Mouse (Mus musculus) activated CD4-positive, CD25-positive, alpha-beta regulatory T cell, adult 4 months (primary cell): ENCODE results near the gene Gm49380. TPM values are rescaled to one million over a fixed set of nuclear protein-coding genes. Genes with fewer than 3 reads are reported as not detected.
A peak's percentile ranks its signal among the peaks of the same experiment; 100 is the strongest.

Source experiments
- ATAC-seq: one replicate; pipeline ENCODE4 v1.8.0; 2017
- polyA plus RNA-seq, 2 experiments: library from polyadenylated mRNA; unstranded; fragments of 100-300 nt; shearing (Covaris generic); gene quantifications; one replicate each; pipeline ENCODE4 v1.2.1; 2017

Gm49380 gene
- polyA plus RNA-seq, 2 experiments from 2014 or later: not detected

GRCm38 (mm10) chr9:44074395-44075275, 38.7 kb downstream of the Gm49380 start:
- no peak for ATAC-seq

GRCm38 (mm10) chr9:44073115-44073514, 40.2 kb downstream of the Gm49380 start:
- ATAC-seq: no peak

DNA sequence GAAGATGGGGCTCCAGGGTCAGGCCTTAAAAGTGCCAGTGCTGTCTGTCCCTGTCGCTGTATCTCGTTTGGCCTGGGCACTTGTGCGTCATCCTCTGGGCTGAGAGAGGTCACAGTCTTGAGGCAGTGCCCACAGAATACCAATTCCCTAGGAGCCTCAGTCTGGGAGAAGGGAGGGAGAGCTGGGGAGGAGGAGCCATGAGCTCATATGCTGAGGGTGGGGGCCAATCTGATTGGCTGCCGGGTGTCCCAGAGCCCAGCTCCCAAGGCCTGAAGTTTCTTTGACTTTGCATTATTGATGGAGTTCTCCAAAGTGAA, 40.7 kb downstream of the Gm49380 start:
- ATAC-seq: no peak

DNA sequence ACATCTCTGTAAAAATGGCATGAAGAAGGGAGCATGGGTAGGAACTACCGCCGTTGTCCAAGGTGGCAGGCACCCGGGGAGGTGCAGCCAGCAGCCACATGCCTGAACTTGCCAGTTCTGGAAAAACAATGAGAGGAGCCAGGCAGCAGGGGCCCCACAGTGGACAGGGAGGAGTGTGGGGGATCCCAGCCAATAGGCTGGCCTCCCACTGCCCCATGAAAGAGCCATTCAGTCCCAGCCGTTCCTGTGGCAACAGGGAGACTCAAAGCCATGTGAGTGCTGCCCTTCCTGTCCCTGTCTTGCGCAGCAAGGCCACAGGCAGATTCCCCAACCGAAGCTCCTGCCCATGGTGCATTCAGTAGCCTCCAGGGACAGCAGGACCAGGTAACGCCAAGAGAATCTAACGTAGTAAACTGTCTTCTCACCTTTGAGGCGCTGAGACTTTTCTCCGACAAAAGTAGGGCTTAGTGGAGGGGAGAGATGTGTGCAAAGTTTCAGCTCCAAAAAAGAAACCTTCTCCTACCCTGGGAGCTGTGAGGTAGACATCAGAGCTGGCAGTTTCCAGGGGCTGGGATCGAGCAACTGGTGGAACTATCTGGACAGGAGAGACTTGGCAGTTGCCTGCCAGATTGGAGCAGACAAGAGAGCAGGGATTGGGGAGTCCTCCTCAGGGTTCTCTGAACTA, 41.2 kb downstream of the Gm49380 start:
- ATAC-seq: no peak

DNA sequence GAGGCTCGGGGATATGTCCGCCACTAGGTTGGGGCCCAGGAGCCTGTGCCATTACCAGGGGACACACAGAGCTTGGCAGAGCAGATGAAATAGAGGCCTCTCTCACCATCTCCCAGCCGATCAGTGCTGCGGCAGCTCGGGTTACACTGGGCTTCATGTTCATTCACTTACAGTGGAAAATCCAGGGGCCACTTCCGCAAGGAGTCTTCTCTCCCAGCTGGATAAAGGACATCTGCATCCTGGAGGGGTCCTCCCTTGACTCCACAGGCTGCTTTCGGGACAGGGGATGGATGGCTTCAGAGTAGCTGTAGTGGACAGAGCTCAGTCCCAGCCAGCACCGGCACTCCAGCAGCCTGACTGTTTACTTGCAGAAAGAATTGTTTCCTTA, 42.5 kb downstream of the Gm49380 start:
- no peak for ATAC-seq

DNA sequence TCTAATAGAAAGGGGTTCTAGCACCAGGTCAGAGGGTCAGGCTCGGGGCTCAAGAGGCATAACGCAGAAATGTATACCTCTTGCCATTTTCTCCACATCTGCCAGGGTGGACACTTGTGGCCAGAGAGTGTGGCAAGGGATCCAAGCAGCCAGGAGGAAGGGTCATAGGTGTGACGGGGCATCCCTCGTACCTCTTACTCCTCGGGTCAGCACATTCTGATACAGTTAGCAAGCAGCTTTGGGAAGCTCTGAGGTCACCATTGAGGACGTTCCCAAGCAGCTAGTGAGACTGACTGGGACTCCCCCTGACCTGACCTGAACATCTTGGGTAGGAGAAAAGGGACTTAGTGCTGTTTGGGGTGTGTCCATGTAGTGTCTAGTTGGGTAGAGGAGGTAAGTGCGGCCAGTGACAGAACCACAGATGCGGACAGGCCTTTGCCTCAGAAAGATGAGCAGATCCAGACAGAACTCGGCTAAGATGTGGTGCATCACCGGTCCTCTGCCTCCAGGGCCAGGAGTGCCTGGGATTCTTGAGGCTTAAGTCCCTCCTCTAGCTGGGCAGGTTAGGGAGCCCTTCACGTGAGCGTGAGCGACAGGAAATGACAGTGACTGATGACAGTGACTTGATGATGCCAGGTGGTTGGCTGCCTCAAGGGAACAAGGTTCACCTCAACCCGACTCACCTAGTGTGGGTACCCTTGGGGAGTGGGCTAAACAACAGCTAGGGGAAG, 43.0 kb downstream of the Gm49380 start:
- ATAC-seq: no peak

DNA sequence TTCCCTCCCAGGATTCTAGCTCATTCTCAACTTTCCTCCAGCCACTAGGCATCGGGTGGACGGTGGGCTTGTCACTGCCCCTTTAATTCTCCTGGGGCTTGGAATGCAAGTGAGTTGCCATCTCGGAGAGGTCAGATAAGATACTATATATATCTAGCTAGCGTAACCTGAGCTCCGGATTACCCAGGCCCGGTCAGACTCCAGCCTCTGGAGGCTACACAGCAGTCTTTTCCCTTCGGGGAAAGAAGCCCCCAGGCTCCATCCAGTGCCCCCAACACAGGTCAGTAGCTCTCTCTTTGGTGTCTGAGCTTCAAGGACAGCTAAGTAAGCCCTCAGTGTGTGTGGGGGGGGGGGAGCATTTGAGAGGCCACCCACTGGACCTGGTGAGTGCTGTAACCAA, 44.0 kb downstream of the Gm49380 start:
- no peak for ATAC-seq

GRCm38 (mm10) chr9:44067960-44068330, 45.4 kb downstream of the Gm49380 start:
- no peak for ATAC-seq

DNA sequence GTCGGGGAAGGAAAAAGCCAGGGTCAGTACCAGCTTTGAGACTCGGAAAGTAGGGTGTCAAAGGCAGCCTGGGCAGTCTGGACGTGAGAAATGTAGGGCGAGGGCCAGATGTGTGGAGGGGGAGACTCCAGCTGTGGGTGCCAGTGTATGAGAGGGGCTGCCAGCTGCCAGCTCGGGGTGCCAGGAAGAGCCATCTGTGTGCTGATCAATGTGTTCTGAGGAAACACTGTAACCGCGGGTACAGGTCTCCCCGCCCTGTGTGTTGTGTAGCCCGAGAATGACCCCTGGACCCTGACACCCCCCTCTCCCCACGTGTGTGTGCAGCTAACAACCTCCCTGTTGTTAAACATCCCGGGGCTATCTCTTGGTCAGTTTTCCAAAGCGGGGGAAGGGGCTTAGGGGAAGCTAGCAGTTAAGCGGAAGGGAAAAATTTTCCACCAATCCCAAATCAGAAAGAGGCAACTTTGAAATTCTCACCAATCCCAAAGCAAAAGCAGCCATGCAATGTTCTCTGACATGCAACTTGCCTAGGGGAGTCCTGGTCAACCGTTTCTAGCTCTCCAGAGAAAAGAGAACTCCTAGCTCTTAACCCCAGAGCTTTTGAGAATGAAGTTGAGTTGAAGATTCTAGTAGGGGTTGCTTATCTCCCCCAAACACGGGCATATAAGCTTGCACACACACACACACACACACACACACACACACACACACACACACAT, 45.9 kb downstream of the Gm49380 start:
- ATAC-seq: peak; percentile 20

DNA sequence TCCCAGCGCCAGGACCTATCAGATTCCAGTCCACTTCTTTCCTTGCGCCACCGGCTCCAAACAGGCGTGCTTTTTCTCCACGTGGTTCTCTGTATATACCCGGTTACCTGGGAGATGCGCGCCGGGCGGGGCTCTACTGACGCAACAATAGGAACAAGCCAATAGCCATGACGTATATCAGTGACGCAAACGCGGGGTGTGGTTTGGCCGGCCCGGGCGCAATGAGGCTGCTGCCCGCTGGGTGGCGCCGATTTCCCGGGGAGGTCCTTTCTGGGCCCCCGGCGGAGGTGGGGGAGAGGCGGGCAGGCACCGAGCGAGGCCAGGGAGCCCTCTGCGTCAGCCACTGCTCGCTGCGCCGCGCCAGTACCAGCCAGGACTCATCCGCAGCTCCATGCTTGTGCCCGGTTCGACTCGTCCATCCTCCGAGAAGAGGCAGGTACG, 46.5 kb downstream of the Gm49380 start, which contains the start of gene Usp2:
TSS of gene Usp2 (plus strand) at position 237 of the 441 bp plus-strand sequence.
- ATAC-seq: peak; percentile 99

GRCm38 (mm10) chr9:44065177-44065576, 48.1 kb downstream of the Gm49380 start:
- no peak for ATAC-seq

DNA sequence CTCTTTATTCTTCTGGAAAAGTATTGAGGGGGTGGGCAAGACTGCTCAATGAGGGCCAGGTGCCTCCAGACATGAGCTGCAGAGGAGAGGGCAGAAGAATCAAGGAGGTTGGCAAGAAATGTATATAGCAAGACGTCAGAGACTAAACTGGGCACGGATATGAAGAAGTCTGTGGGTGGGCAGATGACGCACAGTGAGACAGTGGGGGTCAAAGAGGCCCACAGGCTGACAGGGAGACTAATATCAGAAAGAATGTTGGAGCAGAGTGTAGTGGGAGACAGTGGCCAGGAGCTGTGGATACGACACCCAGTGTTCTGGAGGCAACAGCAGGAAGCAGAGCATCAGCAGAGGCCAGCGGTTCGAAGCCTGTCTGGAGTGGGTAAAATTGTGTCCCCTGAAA, 54.7 kb downstream of the Gm49380 start:
- ATAC-seq: no peak

DNA sequence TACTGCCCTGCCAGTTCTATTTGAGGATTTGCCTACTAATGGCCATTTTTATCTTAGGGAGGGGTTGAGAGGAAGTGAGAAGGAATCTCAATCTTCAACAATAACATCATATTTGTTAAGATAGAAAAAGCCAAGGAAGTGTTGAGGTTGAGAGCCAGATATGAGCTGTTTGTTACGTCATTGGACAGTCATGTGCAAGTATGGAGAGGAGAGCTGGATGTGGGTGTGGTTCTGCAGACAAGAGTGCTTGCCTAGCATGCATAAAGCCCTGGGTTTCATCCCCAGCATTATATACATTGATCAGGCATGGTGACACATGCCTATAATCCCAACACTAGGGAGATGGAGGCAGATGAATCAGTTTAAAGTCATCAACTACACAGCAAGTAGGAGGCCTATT, 59.4 kb downstream of the Gm49380 start:
- ATAC-seq: no peak

DNA sequence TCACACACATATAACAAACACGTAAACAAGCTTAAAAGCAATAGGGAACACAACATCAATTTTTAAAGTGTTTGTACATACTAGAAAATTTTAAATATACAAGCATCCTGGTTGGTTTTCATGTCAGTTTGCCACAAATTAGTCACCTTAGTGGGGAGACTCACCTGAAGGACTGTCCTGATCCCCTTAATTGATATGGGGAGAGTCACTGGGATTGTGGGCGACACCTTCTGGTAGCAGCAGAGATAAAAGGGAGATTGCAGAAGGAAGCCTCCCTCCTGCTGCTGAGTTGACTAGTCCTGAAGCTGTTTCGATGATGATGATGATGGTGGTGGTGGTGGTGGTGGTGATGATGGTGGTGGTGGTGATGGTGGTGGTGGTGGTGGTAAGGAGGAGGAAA, 60.4 kb downstream of the Gm49380 start:
- no peak for ATAC-seq

- ATAC-seq: no peak
Observed at GRCm38 (mm10) chr9:44049381-44050165, 63.7 kb downstream of the Gm49380 start.

GRCm38 (mm10) chr9:44048541-44049380, 64.5 kb downstream of the Gm49380 start:
- ATAC-seq: no peak

- no peak for ATAC-seq
Observed at GRCm38 (mm10) chr9:44047571-44048490, 65.5 kb downstream of the Gm49380 start.

DNA sequence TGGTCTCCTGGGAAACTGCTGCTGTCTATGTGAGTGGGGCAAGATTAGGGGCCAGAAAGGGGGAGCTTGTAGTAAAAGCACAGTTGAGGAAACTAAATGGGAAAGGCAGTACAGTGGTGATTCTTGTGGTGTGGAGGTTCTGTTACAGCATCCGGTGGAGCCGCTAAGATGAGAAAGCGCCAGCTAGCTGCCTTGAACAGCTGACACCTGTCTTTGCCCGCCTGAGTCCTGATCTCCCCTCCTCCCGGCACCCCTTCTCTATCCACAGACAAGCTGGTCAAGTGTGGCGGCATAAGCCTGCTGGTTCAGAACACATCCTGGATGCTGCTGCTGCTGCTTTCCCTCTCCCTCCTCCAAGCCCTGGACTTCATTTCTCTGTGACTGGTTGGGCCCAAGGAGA, 66.2 kb downstream of the Gm49380 start:
- peak; percentile 50 for ATAC-seq

GRCm38 (mm10) chr9:44046426-44046825, 66.9 kb downstream of the Gm49380 start:
- no peak for ATAC-seq

DNA sequence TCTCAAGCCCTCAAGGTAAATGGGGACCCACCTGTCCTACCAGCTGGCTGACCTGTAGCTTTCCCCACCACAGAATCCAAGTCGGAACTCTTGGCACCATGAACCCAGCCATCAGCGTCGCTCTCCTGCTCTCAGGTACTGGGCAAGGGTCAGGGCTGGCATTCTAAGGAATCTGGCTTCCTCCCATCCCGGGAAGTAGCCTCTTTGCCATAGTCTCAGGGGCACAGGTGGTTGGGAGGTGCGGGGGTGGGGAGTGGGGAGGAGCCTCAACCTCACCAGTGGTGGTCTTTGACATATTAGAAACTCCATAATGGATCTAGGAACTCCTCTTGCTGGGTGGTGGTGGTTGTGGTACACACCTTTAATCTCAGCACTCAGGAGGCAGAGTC, 67.4 kb downstream of the Gm49380 start:
- no peak for ATAC-seq
